Mouse (Mus musculus) cerebellum, adult 2 months (tissue): ENCODE measurements at regions not wholly inside any gene's neighbourhood (a gene's known extent, or its start where the extent isn't known, plus 50 kb on each side); places are given as distances from the start of the nearest gene placed in this dataset.

ENCODE experiments used
- CTCF ChIP-seq: fragments of 200-500 bp; IDR thresholded peaks from 2 replicates; pipeline ENCODE4 v1.5.1; 2011; ENCODE audit warnings: low read depth, mild to moderate bottlenecking, control low read depth, low read length, moderate library complexity, borderline replicate concordance; ENCODE audit not compliant: insufficient read depth
- POLR2A ChIP-seq: fragments of 200-500 bp; IDR thresholded peaks from 2 replicates; pipeline ENCODE4 v1.6.1; 2011; ENCODE audit warnings: low read length, control low read depth, borderline replicate concordance; ENCODE audit not compliant: insufficient read depth

DNA sequence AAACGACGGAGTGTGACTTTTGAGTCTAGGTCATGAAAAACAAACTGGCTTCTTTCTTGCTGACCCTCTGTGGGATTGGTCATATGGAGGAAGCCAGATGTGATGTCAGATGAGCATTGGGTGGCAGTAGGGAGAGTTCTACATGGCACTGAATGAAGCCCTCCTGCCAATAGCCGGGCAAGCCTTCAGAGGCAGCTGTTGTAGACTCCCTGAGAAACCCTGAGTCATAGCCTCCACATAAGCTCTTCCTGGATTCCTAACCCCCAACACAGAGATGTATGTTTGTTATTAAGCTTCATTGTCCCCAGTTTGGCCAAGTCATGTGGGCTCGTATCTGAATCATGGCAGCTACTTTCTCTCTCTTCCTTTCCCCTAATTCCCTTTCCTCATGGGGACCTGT is 532.4 kb upstream of the Klf4 start:
- TF ChIP-seq CTCF, result no peak
- TF ChIP-seq POLR2A, result no peak
